Mouse (Mus musculus) thymus, adult 2 months (tissue): ENCODE results near the gene Tbccd1. TPM values are rescaled to one million over a fixed set of nuclear protein-coding genes. Genes with fewer than 3 reads are reported as not detected.

Experiments
- DNase-seq: peaks from one replicate; pipeline ENCODE4 v3.0.0; 2021
- H3K27ac ChIP-seq: fragments of 200-500 bp; 2 replicates; pipeline ENCODE4 v1.5.1; 2012; ENCODE audit warnings: low read length, control low read depth; ENCODE audit not compliant: control insufficient read depth, insufficient read depth
- H3K27me3 ChIP-seq: fragments of 200-500 bp; 2 replicates; pipeline ENCODE4 v1.6.1; 2012; ENCODE audit warnings: mild to moderate bottlenecking, low read length, moderate library complexity, mixed read lengths; ENCODE audit not compliant: control insufficient read depth, insufficient read depth
- H3K36me3 ChIP-seq: fragments of 200-500 bp; 2 replicates; pipeline ENCODE4 v1.6.1; 2012; ENCODE audit warnings: mild to moderate bottlenecking, low read length, moderate library complexity; ENCODE audit not compliant: control insufficient read depth, insufficient read depth
- H3K4me1 ChIP-seq: fragments of 200-500 bp; replicated peaks from 2 replicates; pipeline ENCODE4 v1.6.1; 2012; ENCODE audit warnings: low read length; ENCODE audit not compliant: control insufficient read depth, insufficient read depth
- H3K4me3 ChIP-seq: fragments of 200-500 bp; 2 replicates; pipeline ENCODE4 v1.5.1; 2012; ENCODE audit warnings: mild to moderate bottlenecking, low read length, control low read depth, moderate library complexity; ENCODE audit not compliant: control insufficient read depth, insufficient read depth
- CTCF ChIP-seq: fragments of 200-500 bp; IDR thresholded peaks from 2 replicates; pipeline ENCODE4 v1.5.1; 2012; ENCODE audit warnings: mild to moderate bottlenecking, control low read depth, low read length, moderate library complexity, borderline replicate concordance; ENCODE audit not compliant: control insufficient read depth, poor library complexity, insufficient read depth; ENCODE audit errors: extremely low read depth
- POLR2A ChIP-seq: fragments of 200-500 bp; IDR thresholded peaks from 2 replicates; pipeline ENCODE4 v1.6.1; 2012; ENCODE audit warnings: mild to moderate bottlenecking, low read length, control low read depth, moderate library complexity; ENCODE audit not compliant: control insufficient read depth, poor library complexity, insufficient read depth; ENCODE audit errors: extremely low read depth
- WGBS: fragments of 180-500 bp; shearing (Covaris S2); methylation state at CpG from one replicate; pipeline ENCODE4 v1.1.7; 2018; 5-methylcytosine and 5-hydroxymethylcytosine counted together
- polyA plus RNA-seq: library from polyadenylated mRNA; depleted of rRNA; stranded (reverse); fragments of >200 nt; gene quantifications from 2 replicates; pipeline ENCODE4 v1.2.3, GENCODE M21; 2012

The Tbccd1 gene
- polyA plus RNA-seq, 1 experiment: 14.5 TPM

DNA sequence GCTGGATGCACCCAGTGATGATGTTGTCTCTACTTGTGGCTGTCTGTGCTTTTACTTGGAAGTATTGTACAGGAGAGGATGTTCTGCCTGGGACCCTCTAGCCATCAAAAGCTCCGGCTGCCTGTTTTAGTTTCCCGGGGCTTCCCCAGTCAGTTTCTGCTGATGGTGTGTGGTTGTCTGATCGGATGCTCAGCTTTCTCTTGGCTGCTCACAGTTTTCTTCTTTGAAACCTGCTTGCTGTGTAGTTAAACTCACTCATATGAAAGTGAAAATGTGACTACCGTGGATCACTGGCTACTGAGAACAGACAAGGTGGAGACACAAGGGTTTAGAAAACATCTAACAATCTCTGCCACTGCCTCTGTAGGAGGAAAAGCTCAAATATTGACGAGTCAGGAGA lies 26.0 kb upstream of the Tbccd1 start:
- WGBS: 76% methylated on average over 5 of the region's 5 CpGs
- no peak overlapping the region for H3K4me3 ChIP-seq
- H3K27ac ChIP-seq: no peak overlapping the region
- no peak for DNase-seq
- no peaks in the 10 kb centered on the region for H3K27me3 ChIP-seq
- TF ChIP-seq CTCF: no peak
- TF ChIP-seq POLR2A: no peak
- no peaks in the 10 kb centered on the region for H3K36me3 ChIP-seq
- H3K4me1 ChIP-seq: no peaks in the 10 kb centered on the region

GRCm38 (mm10) chr16:22881487-22881886 lies 24.0 kb upstream of the Tbccd1 start:
- no peak overlapping the region for H3K4me3 ChIP-seq
- WGBS: 53% methylated on average over 4 of the region's 4 CpGs
- no peak for TF ChIP-seq POLR2A
- TF ChIP-seq CTCF: no peak

DNA sequence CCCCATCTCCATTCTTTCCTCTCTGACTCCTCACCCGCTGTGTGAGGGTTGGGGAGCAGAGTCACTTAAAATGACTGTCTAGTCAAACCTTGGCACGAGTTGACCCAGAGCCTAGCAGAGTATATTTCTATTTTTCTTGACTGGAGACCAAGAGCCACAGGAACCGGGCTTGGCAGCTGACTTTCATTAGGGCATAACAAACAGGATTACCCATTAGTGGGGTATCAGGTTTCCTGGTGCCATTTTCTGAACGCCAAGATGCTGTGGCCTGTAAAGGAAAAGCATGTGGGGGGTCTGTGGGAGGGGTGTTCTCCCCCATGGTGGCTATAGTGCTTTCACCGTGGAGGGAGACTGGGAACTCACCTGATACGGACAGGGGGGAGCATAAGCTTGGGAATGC lies 23.4 kb upstream of the Tbccd1 start:
- H3K27ac ChIP-seq: no peak overlapping the region
- H3K36me3 ChIP-seq: no peaks in the 10 kb centered on the region
- no peaks in the 10 kb centered on the region for H3K4me1 ChIP-seq
- no peak for TF ChIP-seq POLR2A
- no peak for TF ChIP-seq CTCF
- no peak for DNase-seq
- no peaks in the 10 kb centered on the region for H3K27me3 ChIP-seq
- 77% methylated on average over 6 of the region's 6 CpGs for WGBS
- H3K4me3 ChIP-seq: no peak overlapping the region

More at GRCm38 (mm10) chr16:22881487-22881886, 24.0 kb upstream of the Tbccd1 start:
- Histone ChIP-seq H3K27ac (no peak overlapping the region), H3K4me1 (no peaks in the 10 kb centered on the region), H3K36me3 (no peaks in the 10 kb centered on the region), H3K27me3 (no peaks in the 10 kb centered on the region)
- DNase-seq: no peak

DNA sequence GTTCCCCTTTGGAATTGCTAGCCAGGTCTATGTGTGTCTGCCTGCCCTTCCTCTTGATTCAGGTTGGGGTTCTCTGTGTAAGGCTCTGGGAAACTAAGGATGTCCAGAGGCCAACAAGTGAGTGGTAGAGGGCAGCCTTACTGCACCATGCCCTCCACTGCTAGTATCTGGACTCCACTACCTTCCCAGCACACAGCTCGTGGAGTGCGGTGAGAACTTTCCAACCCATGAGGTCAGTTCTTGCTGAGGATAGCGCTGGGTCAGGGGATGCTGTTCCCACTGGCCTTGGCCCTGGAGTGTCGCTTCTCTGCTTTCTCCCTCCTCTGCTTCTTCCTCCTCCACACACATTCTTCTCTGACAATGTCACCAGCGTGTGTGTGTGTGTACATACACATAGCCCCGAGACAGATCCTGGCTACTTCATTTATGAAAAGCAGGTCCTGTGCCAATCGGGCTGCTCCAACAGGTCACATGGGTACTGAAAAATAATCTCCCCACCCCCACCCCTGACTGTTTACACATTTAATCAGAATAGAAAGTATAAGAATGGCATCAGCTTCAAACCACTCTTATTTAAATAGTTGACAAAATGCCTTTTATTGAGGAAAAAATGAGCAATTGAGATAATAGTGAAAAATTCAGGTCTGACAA lies 22.6 kb upstream of the Tbccd1 start:
- no peak for TF ChIP-seq POLR2A
- no peak for TF ChIP-seq CTCF
- Histone ChIP-seq H3K36me3 (no peaks in the 10 kb centered on the region), H3K27me3 (no peaks in the 10 kb centered on the region), H3K4me1 (no peaks in the 10 kb centered on the region), H3K27ac (no peak overlapping the region), H3K4me3 (no peak overlapping the region)
- DNase-seq: no peak
- 86% methylated on average over 7 of the region's 7 CpGs for WGBS

GRCm38 (mm10) chr16:22878716-22879115 lies 21.2 kb upstream of the Tbccd1 start:
- 92% methylated on average over 7 of the region's 7 CpGs for WGBS
- H3K4me1 ChIP-seq: no peaks in the 10 kb centered on the region
- TF ChIP-seq POLR2A (no peak), CTCF (no peak)
- no peaks in the 10 kb centered on the region for H3K27me3 ChIP-seq
- H3K4me3 ChIP-seq: no peak overlapping the region
- no peak overlapping the region for H3K27ac ChIP-seq
- no peak for DNase-seq
- no peaks in the 10 kb centered on the region for H3K36me3 ChIP-seq

GRCm38 (mm10) chr16:22877660-22878390 lies 20.4 kb upstream of the Tbccd1 start:
- Histone ChIP-seq H3K27ac (no peak overlapping the region), H3K36me3 (peaks cover 8% of the 10 kb centered on the region), H3K27me3 (no peaks in the 10 kb centered on the region), H3K4me3 (no peak overlapping the region), H3K4me1 (no peaks in the 10 kb centered on the region)
- 94% methylated on average over 11 of the region's 11 CpGs for WGBS
- no peak for TF ChIP-seq CTCF
- DNase-seq: no peak

GRCm38 (mm10) chr16:22876218-22877043 lies 19.0 kb upstream of the Tbccd1 start:
- Histone ChIP-seq H3K36me3 (peaks cover 22% of the 10 kb centered on the region), H3K4me1 (no peaks in the 10 kb centered on the region), H3K27ac (no peak overlapping the region), H3K4me3 (no peak overlapping the region), H3K27me3 (no peaks in the 10 kb centered on the region)
- 51% methylated on average over 9 of the region's 9 CpGs for WGBS
- no peak for TF ChIP-seq CTCF
- TF ChIP-seq POLR2A: no peak
- peak; percentile 33 for DNase-seq
